Comparison of ENCODE assay signal across 18 mouse cellular contexts in the genomic region with DNA sequence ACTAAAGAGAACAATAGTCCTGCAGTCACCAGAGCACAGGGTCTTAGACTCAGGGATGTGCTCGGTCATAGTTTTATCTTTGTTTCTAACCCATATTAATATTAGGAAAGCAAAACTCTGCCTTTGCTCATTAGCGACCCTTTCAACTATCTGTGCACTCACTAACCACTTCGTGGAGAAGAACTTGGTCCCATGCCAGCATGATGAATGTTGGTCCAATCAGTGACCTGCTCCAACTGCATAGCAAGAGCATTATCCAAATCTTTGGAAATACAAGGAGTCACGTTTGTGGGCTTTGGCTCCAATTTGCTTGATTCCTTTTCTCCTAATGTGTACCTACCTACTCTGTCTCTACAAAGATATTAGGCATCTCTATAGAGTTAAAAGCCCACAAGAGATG.
"Had no signal": no experiment of that assay in that cellular context is flagged by ENCODE, and none has a peak within 500 bp of the region (broad histone marks: within the 10 kb centered on the region; RNA-seq: fewer than 3 reads in every experiment).

No protein-coding gene starts in this region.

- H3K4me3 ChIP-seq: midbrain, embryonic 10.5 days; midbrain, embryonic 13.5 days; midbrain, embryonic 15.5 days; myocyte; neural tube, embryonic 13.5 days; neural tube, embryonic 15.5 days had no signal

- ATAC-seq: midbrain, embryonic 13.5 days; midbrain, embryonic 15.5 days had no signal

- DNase-seq: lung, adult 18-20 months; lung, postnatal 10 days; lung, postnatal 4 days; retina, postnatal 1 day; right cerebral cortex, adult 18-20 months; right cerebral cortex, postnatal 25 days; right cerebral cortex, postnatal 4 days; spleen, adult 18-20 months; thymus, adult 18-20 months; thymus, postnatal 14 days; thymus, postnatal 36 days had no signal

- H3K36me3 ChIP-seq: midbrain, embryonic 10.5 days; midbrain, embryonic 13.5 days; midbrain, embryonic 15.5 days; neural tube, embryonic 13.5 days; neural tube, embryonic 15.5 days had no signal

- H3K27me3 ChIP-seq: midbrain, embryonic 13.5 days; midbrain, embryonic 15.5 days; neural tube, embryonic 13.5 days; neural tube, embryonic 15.5 days had no signal

- H3K27ac ChIP-seq: liver, embryonic 14.5 days; midbrain, embryonic 10.5 days; midbrain, embryonic 13.5 days; midbrain, embryonic 15.5 days; neural tube, embryonic 13.5 days; neural tube, embryonic 15.5 days had no signal

- H3K4me2 ChIP-seq: midbrain, embryonic 13.5 days; midbrain, embryonic 15.5 days; neural tube, embryonic 13.5 days; neural tube, embryonic 15.5 days had no signal

- H3K9me3 ChIP-seq: midbrain, embryonic 10.5 days; midbrain, embryonic 13.5 days; midbrain, embryonic 15.5 days; neural tube, embryonic 13.5 days; neural tube, embryonic 15.5 days had no signal

- H3K4me1 ChIP-seq: midbrain, embryonic 15.5 days had no signal

- H3K9ac ChIP-seq: liver, embryonic 14.5 days; midbrain, embryonic 13.5 days; midbrain, embryonic 15.5 days; neural tube, embryonic 13.5 days; neural tube, embryonic 15.5 days had no signal
